Mouse (Mus musculus) c-Kit-positive CD71-negative TER-119-negative erythroid progenitor cells, embryonic 14.5 days (primary cell): ENCODE measurements around the gene Cap1.

Source experiments
- DNase-seq: peaks from one replicate; pipeline ENCODE4 v3.0.0-alpha.2; 2013; ENCODE audit warnings: low read depth

The Cap1 gene

DNA sequence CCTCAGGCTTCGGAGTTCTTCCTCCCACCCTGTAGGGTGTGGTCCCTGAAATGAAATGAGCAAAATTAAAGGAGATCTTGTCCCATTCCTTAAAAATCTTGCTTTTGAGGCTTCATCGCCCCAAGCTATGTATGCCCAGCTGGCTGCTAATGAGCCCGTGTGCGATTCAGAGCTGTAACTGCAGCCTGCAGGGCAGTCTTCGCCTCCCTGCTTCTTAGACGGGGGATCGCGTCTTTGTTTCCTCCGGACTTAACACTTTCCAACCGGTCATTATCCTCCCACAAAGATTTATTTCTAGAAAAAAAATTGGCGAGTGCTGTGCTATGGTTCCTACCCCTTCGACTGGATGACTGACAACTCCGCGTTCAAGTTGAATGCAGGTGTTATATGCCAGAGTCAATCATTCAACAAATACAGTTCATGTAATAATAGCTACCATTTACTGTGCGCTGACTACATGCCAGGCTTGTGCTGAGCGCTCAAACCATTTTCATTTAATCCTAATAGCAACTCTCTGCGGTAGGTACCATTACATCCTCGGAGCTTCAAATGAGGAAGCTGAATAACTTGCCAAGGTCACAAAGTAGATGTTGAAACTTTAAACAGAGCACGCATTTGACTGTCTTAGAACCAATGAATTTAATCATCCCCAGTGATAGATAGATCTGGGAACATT lies 861 bp upstream of the Cap1 start:
- no peak for DNase-seq

DNA sequence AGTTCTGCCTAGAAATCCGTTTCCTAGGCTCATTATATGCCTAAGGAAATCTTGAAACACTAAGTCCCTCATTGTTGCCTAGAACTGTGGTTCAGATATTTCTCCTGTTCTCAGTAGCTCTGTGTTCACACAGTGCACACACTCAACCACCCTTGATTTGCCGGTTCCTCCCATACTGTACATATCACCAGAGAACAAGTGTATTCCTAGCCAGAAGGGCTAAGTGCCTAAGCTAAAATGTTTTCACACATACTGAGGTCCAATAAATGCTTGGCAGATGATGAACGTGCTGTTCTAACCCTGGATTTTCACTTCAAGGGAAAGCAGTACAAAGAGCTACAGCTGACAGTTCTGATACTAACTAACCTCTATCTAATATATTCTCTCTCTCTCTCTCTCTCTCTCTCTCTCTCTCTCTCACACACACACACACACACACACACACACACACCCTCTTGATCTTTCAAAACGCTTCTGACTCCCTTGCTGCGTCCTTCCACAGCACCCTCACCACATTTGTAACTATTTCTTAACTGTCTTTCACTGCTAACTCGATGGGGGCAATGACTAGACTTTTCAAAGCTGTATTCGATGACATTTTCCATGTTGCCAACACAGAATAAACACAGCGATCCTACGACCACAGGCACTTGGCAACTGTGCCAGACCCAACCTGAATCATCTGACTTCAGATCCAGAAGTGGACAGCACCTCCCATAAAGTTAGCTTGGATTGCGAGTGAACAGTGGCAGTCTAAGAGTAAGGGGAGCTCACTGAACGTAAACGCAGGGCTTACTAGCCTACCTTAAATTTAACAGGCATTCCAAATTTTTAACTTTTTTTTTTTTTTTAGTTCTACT lies 1.1 kb downstream of the Cap1 start:
- no peak for DNase-seq

DNA sequence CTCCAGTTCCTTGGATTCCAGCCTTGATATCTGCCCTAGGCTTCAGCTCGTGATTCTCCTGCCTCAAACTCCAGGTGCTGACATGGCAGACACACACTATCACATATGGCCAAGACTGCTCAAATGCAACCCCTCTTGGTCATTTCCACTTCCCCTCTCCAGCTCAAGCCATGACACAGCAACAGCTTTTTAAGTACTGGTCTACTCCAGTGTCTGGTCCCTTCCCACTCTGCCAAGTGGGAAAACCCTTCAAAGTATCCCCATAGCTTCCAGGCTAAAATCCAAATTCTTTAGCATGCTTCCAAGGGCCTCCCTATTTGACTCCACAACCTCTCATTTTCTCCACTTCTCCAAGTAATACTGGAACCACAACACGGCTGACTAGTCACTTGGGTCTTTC lies 1.8 kb downstream of the Cap1 start:
- no peak for DNase-seq

DNA sequence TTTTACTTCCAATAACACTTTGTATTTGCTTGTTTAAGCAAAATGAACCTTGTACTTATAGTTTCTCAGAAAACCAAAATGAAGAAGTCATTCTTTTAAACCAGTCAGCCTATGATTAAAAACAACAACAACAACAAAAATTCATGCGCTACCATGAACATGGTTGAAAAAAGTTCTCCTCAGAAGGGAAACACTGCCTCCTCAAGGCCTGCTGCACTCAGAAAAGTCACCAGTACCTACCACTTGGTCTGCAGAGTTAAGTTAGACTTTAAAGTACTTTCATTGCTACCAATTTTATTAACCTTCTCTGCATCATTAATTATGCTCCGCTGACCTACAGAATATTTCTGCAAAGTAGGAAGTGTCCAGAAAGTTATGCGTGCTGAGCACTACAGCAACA lies 2.6 kb downstream of the Cap1 start:
- no peak for DNase-seq

DNA sequence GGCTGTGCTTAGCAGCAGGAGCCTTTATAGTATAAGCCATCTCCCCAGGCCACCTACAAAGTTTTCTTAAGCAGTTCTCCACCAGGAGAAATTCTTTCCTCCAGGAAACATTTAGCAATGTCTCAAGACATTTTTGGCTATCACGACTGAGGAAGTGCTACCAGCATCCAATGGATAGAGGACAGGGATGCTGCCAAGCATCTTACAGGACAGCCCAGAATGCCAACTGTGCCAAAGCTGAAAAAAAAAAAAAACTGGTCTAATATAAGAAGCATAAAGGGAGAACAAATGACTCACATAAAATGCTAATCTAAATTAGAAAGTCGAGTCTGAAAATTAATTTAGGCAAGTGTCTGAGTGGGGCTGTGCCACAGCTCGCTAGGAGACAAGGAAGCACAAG lies 3.3 kb downstream of the Cap1 start:
- DNase-seq, result no peak

DNA sequence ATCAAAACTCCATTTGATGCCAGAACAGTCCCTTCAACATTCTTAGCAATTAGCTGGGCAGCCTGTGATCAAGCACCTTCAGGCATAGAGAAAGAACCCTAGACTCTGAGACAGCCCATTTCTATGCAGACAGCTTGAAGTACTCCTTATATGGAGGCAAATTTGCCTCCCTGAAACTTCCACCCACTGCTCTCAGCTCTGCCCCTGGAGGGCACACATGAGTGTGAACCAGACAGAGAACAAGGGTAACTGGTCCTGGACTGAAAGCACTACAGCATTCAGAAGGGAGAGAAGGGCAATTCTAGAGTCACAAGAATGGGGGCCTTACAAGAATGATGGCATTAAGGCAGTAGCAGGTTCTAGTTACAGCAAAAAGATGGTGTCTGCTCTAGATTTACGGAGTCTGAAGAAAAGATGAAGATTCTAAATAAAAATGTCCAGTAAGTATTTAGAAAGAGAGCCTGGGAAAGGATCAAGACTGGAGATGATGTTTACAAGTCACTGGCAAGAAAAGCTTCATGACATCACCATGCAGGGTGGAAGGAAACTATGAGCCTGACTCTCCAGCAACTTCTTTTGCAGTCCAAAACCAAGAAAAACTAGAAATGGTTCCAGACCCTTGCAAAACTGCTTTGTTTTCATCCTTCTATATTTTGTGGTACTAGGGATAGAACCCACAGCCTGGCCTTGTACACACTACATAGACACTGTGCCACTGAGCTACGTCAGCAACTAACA lies 7.4 kb downstream of the Cap1 start:
- no peak for DNase-seq

DNA sequence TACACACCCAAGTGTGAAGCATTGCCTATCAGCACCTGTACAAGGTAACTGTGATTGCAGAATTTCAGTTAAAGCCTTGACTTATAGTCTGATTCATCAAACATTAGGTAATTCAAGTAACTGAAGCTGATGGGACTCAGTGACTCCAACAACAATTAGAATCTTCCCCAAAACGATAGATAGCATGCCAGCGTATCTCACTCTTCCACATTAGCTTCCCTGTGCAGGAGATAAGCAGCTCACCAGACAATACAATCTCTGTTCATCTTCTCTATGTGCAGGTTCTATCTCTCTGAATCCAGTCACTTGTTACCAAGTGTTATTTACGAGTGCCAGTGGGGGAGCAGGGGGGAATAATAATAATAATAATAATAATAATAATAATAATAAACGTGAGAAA lies 12.3 kb downstream of the Cap1 start:
- no peak for DNase-seq

DNA sequence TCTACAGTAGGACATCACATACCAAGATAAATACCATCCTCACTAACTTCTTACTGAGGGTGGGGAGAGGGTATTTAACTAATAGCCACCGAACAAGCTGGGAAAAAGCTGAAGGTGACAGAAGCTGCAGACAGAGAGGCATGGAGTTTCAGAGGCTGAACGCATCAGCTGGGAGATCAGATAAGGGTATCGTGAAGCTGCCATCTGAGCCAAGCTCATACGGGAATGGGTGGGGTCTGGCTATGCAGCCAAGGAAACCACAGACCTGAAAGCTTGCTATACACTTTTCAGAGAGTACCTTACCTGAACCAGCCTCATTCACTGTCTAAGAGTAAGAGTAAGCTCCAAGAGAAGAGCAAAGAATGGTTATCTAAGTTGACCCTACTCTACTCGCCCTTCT lies 12.9 kb downstream of the Cap1 start:
- DNase-seq, result no peak

DNA sequence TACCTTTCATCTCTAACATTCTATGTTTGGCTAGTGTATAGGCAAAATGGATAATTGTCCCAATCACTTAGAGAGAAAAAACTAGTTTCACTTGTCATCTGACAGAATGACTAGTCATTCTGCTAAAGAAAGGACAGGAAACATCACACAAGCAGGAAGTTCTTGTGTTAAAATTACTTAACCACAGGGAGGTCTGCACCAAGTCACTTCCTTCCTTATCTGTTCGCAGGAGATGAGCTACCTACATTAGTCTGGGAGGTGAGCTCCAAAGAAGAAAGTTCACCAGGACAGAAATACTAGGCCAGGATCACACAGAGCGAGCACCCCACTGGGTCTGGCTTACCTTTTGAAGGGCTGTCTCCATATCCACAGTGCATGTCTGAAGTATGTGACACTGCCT lies 13.9 kb downstream of the Cap1 start:
- no peak for DNase-seq

DNA sequence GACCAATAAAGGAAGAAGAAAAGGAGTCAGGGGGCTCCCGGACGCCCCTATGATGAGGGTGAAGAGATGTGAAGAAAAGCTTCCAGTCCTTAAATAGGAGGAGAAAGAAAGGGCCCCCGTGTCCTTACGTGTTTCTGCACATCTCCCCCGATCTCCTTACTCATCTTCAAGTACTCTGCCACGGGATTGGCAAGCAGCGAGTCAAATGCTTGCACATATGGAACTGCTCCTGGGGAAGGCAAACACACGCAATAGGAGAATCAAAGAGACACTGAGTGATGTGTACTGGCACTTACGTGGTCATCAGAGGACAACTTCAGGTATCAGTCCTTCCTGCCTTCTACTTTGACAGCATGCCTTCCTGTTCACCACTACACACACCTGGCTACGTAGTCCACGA lies 14.6 kb downstream of the Cap1 start:
- DNase-seq, result no peak

DNA sequence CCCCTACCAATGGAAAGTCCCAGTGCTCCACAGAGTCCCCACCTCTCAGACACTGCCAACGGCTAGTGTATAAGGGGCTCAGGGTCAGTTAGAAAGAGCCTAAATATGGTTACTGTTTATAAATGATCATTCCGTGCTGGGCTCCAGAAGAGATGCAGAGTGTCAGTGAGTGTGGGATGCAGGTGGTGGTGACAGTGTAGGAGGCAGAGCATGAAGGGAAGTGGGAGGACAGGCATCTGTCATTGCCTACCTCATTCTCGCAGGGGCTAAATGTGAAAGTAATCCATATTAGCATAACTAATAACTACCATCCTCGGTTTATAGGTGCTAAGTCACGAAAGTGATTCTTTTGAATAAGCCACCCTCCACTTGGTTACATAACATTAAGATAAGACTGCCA lies 15.1 kb downstream of the Cap1 start:
- no peak for DNase-seq

DNA sequence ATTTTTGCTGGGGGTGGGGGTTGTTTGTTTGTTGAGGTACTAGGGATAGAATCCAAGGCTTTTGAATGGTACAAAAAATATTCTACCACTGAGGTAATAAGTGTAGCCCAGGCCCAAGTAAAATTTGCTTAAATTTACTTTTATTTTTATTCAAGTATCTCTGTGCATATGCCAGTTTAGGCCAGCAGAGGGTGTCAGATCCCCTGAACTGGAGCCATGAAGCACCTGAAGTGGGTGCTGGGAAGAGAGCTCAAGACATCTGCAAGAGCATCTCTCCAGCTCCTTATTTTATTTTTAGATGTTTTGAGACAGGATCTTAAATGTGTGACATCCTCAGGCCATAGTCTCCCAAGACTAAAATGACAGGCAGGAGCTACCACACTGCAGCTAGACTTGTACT lies 15.8 kb downstream of the Cap1 start:
- DNase-seq, result peak; percentile 49

DNA sequence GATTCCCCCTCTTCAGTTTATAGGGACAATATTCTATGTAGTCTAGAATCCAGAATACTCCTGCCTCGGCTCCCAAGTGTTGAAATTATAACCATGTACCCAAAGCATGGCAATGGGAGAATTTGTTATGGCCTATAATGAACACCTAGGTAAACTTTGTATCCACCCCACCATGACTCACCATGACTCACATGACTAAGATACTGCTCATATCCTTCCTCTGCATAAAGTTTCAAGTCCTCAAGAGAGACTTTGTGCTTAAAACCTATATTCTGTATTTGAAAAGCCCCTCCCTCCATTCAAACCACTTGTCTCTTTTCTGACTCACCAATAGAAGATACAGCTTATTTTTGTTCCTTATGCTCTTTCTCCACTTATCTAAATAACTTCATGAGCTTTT lies 17.8 kb downstream of the Cap1 start:
- DNase-seq, result no peak

DNA sequence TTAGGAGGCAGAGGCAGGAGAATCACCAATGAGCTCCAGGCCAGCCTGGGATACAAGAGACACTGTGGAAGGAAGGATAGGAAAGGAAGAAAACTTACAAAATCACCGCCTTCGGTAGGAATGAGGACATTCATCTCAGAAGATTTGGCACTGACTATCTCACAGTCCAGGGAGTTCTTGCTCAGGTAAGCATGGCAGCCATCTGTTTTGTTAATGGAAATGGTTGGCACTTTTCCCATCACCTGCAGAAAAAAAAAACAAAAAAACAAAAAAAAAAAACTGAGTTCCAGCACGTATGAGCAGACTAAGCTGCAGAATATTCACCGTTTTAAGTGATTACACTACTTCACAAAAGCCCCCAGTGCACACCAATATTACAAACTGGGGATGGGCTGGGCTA lies 24.0 kb downstream of the Cap1 start:
- no peak for DNase-seq

DNA sequence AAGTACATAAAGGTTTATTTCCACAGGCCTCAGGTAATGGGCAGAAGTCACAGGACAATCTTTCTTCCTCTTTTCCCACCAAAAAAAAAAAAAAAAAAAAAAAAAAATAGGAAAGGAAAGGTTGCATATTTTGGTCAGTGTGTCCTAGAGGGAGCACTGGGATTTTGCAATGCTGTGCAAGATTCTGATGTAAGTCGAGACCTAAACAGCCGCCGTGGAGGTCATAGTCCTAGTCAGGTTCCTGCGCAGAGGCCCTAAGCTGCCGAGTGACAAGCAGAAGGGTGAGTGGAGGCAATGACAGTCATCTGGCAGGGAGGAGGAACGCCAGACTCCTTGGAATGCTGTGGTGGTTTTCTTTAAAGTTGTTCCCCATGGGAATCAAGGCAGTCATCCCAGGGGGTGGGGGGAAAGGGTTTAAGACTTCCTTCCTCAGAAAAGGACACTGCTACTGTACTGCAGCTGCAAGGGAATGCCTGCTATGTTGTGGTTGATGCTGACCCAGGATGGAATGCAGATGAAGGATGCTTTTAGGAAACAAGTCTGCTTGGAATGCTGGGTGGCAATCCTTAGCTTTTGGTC lies 26.7 kb downstream of the Cap1 start:
- DNase-seq, result no peak

DNA sequence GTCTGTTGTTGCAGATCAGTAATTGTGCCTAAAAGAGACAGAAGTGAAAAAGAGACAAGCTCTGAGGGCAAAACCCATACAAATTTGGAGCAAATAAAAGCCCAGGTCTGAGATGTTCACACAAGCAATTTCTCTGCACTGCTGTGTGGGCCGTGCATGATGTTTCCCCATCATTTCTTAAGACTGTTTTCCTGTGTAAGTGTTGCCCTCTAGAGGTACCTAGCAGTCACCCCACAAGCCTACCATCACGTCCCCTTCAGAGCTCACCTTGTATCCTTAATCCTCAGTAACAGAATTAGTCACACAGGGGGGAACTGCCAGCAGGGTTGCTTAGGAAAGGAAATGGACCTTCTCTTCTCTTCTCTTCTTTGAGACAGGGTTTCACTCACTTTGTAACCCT lies 27.9 kb downstream of the Cap1 start:
- no peak for DNase-seq

DNA sequence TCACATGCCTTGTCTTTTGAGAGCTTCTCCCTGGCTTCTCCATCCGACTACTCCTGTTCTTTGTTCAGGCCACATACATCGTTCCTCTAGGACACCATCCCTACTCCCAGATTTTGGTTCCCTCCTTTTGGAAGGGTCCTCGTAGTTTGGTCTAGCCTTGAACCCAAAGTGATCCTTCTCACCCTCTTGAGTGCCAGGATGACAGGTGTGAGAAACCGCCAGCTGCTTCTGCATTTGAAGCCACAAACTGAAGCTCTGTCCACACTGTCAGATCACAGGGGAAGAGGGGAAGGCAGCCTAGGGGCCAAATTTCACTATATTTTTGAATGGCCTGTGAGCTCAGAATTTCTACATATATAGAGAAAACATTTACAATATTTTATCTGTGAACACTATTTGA lies 31.1 kb downstream of the Cap1 start:
- no peak for DNase-seq

DNA sequence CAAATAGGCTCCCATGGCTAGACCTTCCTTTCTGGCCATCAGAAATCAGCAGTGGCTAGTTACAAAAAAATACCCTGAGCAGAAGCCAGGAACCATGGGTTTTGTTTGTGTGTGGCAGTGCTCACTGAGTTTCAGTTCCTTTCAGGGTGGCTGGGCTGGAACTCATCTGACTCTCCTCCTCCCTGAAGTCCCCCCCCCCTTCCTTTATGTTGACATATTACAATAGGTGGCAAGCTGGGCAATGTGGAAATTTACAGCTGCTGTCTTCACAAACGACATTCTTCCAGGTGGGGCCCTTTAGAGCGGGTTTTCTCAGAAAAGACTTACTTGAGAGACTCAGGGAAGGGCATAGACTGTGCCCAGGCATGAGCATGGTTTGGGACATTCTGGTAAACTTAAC lies 32.2 kb downstream of the Cap1 start:
- no peak for DNase-seq

DNA sequence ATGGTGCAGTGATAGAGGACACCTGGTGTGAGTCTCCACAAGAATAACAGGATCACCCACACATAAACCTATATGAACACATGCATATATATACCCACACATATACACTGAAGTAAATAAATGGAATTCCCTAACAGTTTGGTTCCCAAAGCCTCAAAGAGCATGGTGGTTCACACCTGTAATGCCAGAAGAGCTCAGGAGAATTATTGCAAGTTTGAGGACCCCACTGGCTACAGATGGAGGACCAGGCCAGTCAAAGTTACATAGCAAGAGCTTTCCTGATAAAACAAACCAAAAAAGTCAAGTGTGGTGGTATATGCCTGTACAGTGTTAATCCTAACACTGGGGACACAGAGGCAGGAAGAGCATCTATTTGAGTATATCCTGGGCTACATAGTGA lies 34.3 kb downstream of the Cap1 start:
- DNase-seq, result no peak

DNA sequence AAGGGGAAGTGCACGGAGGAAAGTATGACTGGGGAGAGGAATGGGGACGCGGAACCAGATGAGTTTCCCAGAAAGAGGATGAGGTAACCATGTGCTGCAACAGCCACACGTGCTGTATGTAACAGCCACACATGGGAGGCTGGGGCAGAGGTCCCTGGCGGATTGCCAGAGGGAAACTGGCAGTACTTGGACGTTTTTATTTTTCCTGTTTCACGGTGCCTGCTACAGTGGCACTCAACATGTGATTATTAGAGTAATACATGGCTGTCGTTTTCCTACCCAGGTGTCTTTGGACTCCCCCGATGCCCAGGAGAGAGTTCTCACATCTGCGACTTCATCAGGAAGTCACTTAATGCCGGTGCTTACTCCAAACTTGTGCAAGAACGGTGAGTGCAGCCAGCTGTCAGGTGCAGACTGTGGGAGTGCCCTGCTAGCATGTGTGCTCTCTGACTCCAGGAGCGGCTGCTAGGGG lies 37.7 kb downstream of the Cap1 start:
- peak; percentile 63 for DNase-seq

DNA sequence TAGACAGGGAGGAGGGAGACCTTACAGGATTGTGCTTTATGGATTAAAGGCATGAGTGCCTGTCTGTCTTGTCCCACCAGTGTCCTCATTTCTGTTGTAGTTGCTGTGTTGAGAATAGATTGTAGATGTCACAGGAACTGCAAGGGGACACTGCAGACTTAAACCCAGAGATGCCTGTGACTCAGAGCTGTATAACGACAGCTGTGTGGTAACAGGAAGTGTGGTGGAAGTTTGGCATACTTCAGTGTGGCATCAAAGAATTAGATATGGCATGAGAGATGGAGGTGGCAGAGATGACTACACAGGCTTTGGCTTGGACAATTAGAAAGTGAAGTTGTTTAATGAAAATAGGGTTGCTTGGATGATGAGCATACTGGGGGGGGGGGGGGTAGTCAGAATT lies 47.4 kb downstream of the Cap1 start:
- no peak for DNase-seq

DNA sequence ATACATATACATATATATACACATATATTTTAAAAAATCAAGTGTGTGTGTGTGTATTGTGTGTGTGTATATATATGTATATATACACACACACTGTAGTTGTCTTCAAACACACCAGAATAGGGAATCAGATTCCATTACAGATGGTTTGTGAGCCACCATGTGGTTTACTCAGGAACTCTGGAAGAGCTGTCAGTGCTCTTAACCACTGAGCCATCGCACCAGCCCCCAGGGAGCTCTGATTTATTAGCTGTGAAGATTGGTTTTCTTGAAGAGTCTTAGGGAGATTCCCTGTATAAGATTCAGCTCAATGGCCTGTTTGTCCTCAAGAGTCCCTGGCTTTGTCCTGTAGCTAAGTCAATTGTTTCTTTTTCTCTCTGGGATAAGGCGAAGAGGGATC lies 47.9 kb downstream of the Cap1 start:
- DNase-seq, result no peak
